In genomic region chr1:37583795-37584464, GRCm38 (mm10) we compare ENCODE assay signal across 19 mouse cellular contexts. TPM values are rescaled to one million over a fixed set of nuclear protein-coding genes. Genes with fewer than 3 reads are reported as not detected.
DNase-seq lines count a peak whose midpoint lies in the region; ATAC-seq and TF ChIP-seq lines count a peak whose summit lies in the region.
"Had no signal": no experiment of that assay in that cellular context is flagged by ENCODE, and none has a peak within 500 bp of the region (broad histone marks: within the 10 kb centered on the region; RNA-seq: fewer than 3 reads in every experiment).

No protein-coding gene starts in this region.

- 13% methylated on average over 9 of the region's 9 CpGs for WGBS in stomach, postnatal 0 days

- H3K9me3 ChIP-seq in stomach, postnatal 0 days (ENCODE audit: control insufficient read depth, low read length): no peaks in the 10 kb centered on the region
- H3K9me3 ChIP-seq: forebrain, embryonic 13.5 days; G1E; midbrain, embryonic 12.5 days; neural tube, embryonic 13.5 days had no signal

- H3K27ac ChIP-seq in stomach, postnatal 0 days (replicated peaks): peak overlapping the region; percentile 79
- H3K27ac ChIP-seq: forebrain, embryonic 13.5 days; midbrain, embryonic 12.5 days; neural tube, embryonic 13.5 days had no signal

- no peak for TF ChIP-seq CTCF in stomach, postnatal 0 days (IDR thresholded peaks at IDR 0.05; ENCODE audit: low read depth)

- 0 out of 2 replicates have a peak overlapping the region, but pooled peaks have one; percentile 3 for H3K4me2 ChIP-seq in stomach, postnatal 0 days (replicated peaks; ENCODE audit: low read depth)
- H3K4me2 ChIP-seq: forebrain, embryonic 13.5 days; midbrain, embryonic 12.5 days; neural tube, embryonic 13.5 days had no signal

- no peak overlapping the region for H3K4me3 ChIP-seq in stomach, postnatal 0 days (ENCODE audit: low read depth, low read length)
- H3K4me3 ChIP-seq: forebrain, embryonic 13.5 days; midbrain, embryonic 12.5 days; neural tube, embryonic 13.5 days had no signal

- peak; percentile 53 to 75 for DNase-seq in cerebellum, postnatal 10 days
- DNase-seq in left cerebral cortex, postnatal 4 days: peak; percentile 15
- no peak for DNase-seq in left cerebral cortex, adult 11 months (ENCODE audit: low spot score)
- peak; percentile 20 for DNase-seq in urinary bladder, postnatal 14 days (ENCODE audit: low spot score)
- DNase-seq in urinary bladder, adult 2 months (ENCODE audit: low spot score): no peak
- DNase-seq in stomach, postnatal 0 days (ENCODE audit: low spot score): peak; percentile 74
- DNase-seq in thymus, postnatal 14 days: no peak
- DNase-seq: adrenal gland, postnatal 10 days; gastrocnemius, postnatal 25 days; liver; right cerebral cortex, adult 18-20 months; spleen, adult 18-20 months had no signal

- no peaks in the 10 kb centered on the region for H3K36me3 ChIP-seq in stomach, postnatal 0 days (ENCODE audit: control insufficient read depth, insufficient read depth, low read length)
- H3K36me3 ChIP-seq: G1E; midbrain, embryonic 12.5 days; neural tube, embryonic 13.5 days had no signal

- no peaks in the 10 kb centered on the region for H3K27me3 ChIP-seq in stomach, postnatal 0 days (ENCODE audit: control insufficient read depth, insufficient read depth, low read length)
- H3K27me3 ChIP-seq: forebrain, embryonic 13.5 days; midbrain, embryonic 12.5 days; neural tube, embryonic 13.5 days had no signal

- TF ChIP-seq EP300 in stomach, postnatal 0 days (optimal IDR thresholded peaks at IDR 0.05): no peak

- ATAC-seq in cerebellum, adult (ENCODE audit: insufficient number of reproducible peaks, low FRiP score, low TSS enrichment): no peak
- peak; percentile 87 for ATAC-seq in stomach, postnatal 0 days (ENCODE audit: low FRiP score, low TSS enrichment)
- ATAC-seq: activated CD4-positive, CD25-positive, alpha-beta regulatory T cell, adult 4 months; forebrain, embryonic 13.5 days; inflammation-experienced regulatory T-cells, adult 6 months had no signal

- intact Hi-C loops in left cerebral cortex, postnatal 4 days (cut with DNase I): no loop called here

- H3K4me1 ChIP-seq in stomach, postnatal 0 days (replicated peaks; ENCODE audit: control insufficient read depth, insufficient read depth): peaks cover 12% of the 10 kb centered on the region
- H3K4me1 ChIP-seq: forebrain, embryonic 13.5 days; midbrain, embryonic 12.5 days; neural tube, embryonic 13.5 days had no signal

- H3K9ac ChIP-seq in stomach, postnatal 0 days (ENCODE audit: low read length): peak overlapping the region; percentile 18; the same call in 1 of the 2 replicates
- H3K9ac ChIP-seq: forebrain, embryonic 13.5 days; midbrain, embryonic 12.5 days; neural tube, embryonic 13.5 days had no signal

RNA-seq across cellular contexts. Expression of gene Mgat4a, which starts 43.1 kb away (rescaled TPM):
- 10 to 100 TPM; 27.0 to 29.0 TPM for total RNA-seq in left cerebral cortex, postnatal 4 days (2021)
- polyA plus RNA-seq in urinary bladder, adult 2 months (2012; rRNA removed): 33.1 and 33.4 TPM in 2 replicates
- 13.7 and 13.8 TPM in 2 replicates for polyA plus RNA-seq in stomach, postnatal 0 days (2015; fragmentation: Nextera tagmentation; extraction: Ambion mirVana)

Comparison
In these comparisons a context has a peak if more than half of its experiments do, and no peak if none do; other contexts are left out.
1. DNase-seq: peak in cerebellum, postnatal 10 days (2 of 2), left cerebral cortex, postnatal 4 days (single experiment), urinary bladder, postnatal 14 days (single experiment) and stomach, postnatal 0 days (single experiment); none in left cerebral cortex, adult 11 months (single experiment), urinary bladder, adult 2 months (single experiment) and thymus, postnatal 14 days (single experiment).